Mouse (Mus musculus): ENCODE data around the gene Slc6a6. TPM values are rescaled to one million over a fixed set of nuclear protein-coding genes. Genes with fewer than 3 reads are reported as not detected.

The Slc6a6 gene
- polyA plus RNA-seq, 1 experiment from 2014 or later = 54.6 TPM

DNA sequence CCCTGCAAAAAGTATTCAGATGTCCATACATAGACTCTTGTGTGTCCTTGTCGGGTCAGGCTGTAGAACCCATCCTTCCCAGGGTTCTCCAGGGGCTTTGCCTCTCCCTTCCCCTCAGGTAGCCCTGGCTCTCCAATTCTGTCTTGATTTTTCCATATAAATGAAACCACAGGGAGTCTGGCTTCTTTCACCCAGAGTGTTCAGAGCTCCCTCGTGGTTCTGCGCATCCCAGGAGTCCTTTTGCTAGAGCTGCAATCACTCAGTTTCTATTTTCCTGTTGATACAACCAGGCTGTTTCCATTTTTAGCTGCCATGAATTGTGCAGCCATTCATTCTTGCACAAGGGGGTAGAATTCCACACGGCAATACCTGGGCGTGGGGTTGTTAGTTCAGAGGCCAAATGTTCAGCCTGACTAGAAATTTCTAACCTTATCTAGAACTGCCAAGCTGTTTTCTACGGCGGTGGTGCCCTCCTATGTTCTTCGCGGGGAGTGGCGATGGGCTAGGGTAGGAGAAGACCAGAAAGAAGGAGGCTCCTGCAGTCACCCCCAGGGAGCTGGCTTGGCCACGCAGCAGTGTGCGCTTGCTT is 5.3 kb upstream of the Slc6a6 start:
- H3K4me3 ChIP-seq (replicated peaks) = no peak overlapping the region
- no peaks in the 10 kb centered on the region for H3K9me3 ChIP-seq
- H3K4me1 ChIP-seq = peaks cover 15% of the 10 kb centered on the region; the same call in 1 of the 2 replicates
- no peak overlapping the region for H3K27ac ChIP-seq
- no peaks in the 10 kb centered on the region for H3K27me3 ChIP-seq (replicated peaks)
- H3K9ac ChIP-seq = no peak overlapping the region
- H3K36me3 ChIP-seq = no peaks in the 10 kb centered on the region
- 0 out of 2 replicates have a peak, but pooled peaks have one; percentile 6 for ATAC-seq (ENCODE audit: insufficient read depth, low FRiP score, low read depth)
- WGBS = 43% methylated on average over 12 of the region's 12 CpGs
- H3K4me2 ChIP-seq = no peak overlapping the region

GRCm38 (mm10) chr6:91679095-91679577 is 4.7 kb upstream of the Slc6a6 start:
- Histone ChIP-seq H3K9me3 (no peaks in the 10 kb centered on the region), H3K27ac (no peak overlapping the region), H3K4me1 (peaks cover 15% of the 10 kb centered on the region; the same call in 1 of the 2 replicates), H3K9ac (no peak overlapping the region), H3K36me3 (no peaks in the 10 kb centered on the region), H3K4me2 (no peak overlapping the region), H3K27me3 (replicated peaks) (no peaks in the 10 kb centered on the region), H3K4me3 (replicated peaks) (no peak overlapping the region)
- 66% methylated on average over 10 of the region's 10 CpGs for WGBS
- ATAC-seq (ENCODE audit: insufficient read depth, low FRiP score, low read depth) = no peak

DNA sequence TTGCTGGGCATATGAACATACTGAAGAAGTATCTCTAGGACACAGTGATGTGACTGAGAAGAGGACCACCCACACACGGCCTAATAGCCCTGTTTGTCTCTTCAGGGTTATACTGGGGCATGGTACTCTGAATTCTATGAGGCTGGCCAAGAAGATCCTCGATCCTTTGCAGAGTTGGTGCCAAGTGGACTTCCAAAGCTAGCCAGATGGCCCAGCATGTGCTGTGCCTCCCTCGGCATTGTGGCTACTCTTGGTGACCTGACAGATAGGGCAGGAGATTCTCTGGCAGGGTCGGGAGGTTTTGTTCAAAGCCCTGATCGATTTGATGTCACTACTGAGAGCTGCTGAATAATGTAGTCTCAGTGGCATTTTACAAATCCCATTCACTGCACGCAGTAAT is 4.1 kb upstream of the Slc6a6 start:
- no peak for ATAC-seq (ENCODE audit: insufficient read depth, low FRiP score, low read depth)
- Histone ChIP-seq H3K4me2 (no peak overlapping the region), H3K4me1 (peaks cover 14% of the 10 kb centered on the region; the same call in 1 of the 2 replicates), H3K27ac (no peak overlapping the region), H3K4me3 (replicated peaks) (no peak overlapping the region), H3K27me3 (replicated peaks) (no peaks in the 10 kb centered on the region), H3K36me3 (no peaks in the 10 kb centered on the region), H3K9me3 (no peaks in the 10 kb centered on the region), H3K9ac (no peak overlapping the region)
- 66% methylated on average over 6 of the region's 6 CpGs for WGBS

- H3K36me3 ChIP-seq = no peaks in the 10 kb centered on the region
- no peak for ATAC-seq (ENCODE audit: insufficient read depth, low FRiP score, low read depth)
- peaks cover 31% of the 10 kb centered on the region for H3K4me1 ChIP-seq
- no peak overlapping the region for H3K9ac ChIP-seq
- H3K4me3 ChIP-seq (replicated peaks) = no peak overlapping the region
- no peaks in the 10 kb centered on the region for H3K9me3 ChIP-seq
- no peaks in the 10 kb centered on the region for H3K27me3 ChIP-seq (replicated peaks)
- H3K4me2 ChIP-seq = no peak overlapping the region
- H3K27ac ChIP-seq = no peak overlapping the region
- WGBS = 71% methylated on average over 4 of the region's 4 CpGs
Measured at GRCm38 (mm10) chr6:91681841-91682240, 2.0 kb upstream of the Slc6a6 start.

DNA sequence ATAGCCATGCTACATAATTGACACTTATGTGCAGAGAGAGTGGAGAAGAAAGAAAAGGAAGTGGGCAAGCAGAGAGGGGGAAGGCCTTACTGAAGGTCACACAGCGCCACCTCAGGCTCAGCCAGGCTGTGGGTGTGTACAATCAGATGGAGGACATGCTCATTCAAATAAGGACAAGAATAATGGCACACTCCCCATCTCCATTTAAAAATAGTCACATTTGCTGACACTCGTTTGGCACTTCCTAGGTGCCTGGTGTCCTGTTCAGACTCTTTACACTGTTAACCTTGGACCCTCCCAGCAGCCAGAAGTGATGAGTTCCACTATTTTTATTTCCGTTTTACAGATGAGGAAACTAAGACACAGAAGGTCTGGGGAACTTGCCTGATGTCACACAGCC is 732 bp upstream of the Slc6a6 start:
- Histone ChIP-seq H3K27ac (no peak overlapping the region; the same call in 1 of the 2 replicates), H3K9me3 (no peaks in the 10 kb centered on the region), H3K36me3 (no peaks in the 10 kb centered on the region), H3K4me3 (replicated peaks) (peak overlapping the region; percentile 97), H3K4me1 (peaks cover 39% of the 10 kb centered on the region), H3K9ac (no peak overlapping the region), H3K27me3 (replicated peaks) (no peaks in the 10 kb centered on the region), H3K4me2 (peak overlapping the region; percentile 93)
- no peak for ATAC-seq (ENCODE audit: insufficient read depth, low FRiP score, low read depth)
- WGBS = 57% methylated on average over 3 of the region's 3 CpGs

- H3K27ac ChIP-seq = peak overlapping the region; percentile 94
Measured at GRCm38 (mm10) chr6:91684474-91684829, 599 bp downstream of the Slc6a6 start.

GRCm38 (mm10) chr6:91684831-91685532 is 1.1 kb downstream of the Slc6a6 start:
- peak; percentile 4; the same call in 1 of the 2 replicates for ATAC-seq (ENCODE audit: insufficient read depth, low FRiP score, low read depth)
- Histone ChIP-seq H3K9me3 (no peaks in the 10 kb centered on the region), H3K27me3 (replicated peaks) (no peaks in the 10 kb centered on the region), H3K9ac (peak overlapping the region; percentile 94), H3K4me1 (peaks cover 39% of the 10 kb centered on the region), H3K36me3 (no peaks in the 10 kb centered on the region), H3K4me2 (peak overlapping the region; percentile 93), H3K27ac (peak overlapping the region; percentile 94), H3K4me3 (replicated peaks) (peak overlapping the region; percentile 97)
- 7% methylated on average over 17 of the region's 17 CpGs for WGBS

More at GRCm38 (mm10) chr6:91684474-91684829, 599 bp downstream of the Slc6a6 start:
- Histone ChIP-seq H3K4me3 (replicated peaks) (peak overlapping the region; percentile 97), H3K27me3 (replicated peaks) (no peaks in the 10 kb centered on the region), H3K36me3 (no peaks in the 10 kb centered on the region), H3K9me3 (no peaks in the 10 kb centered on the region), H3K9ac (peak overlapping the region; percentile 94), H3K4me2 (peak overlapping the region; percentile 93), H3K4me1 (peaks cover 37% of the 10 kb centered on the region)
- WGBS = 1% methylated on average over 13 of the region's 13 CpGs
- ATAC-seq (ENCODE audit: insufficient read depth, low FRiP score, low read depth) = 0 out of 2 replicates have a peak, but pooled peaks have one; percentile 23

GRCm38 (mm10) chr6:91685533-91685883 is 1.7 kb downstream of the Slc6a6 start:
- H3K4me3 ChIP-seq (replicated peaks) = peak overlapping the region; percentile 97
- 0 out of 2 replicates have a peak overlapping the region, but pooled peaks have one; percentile 35 for H3K27ac ChIP-seq
- WGBS = 0% methylated on average over 2 of the region's 2 CpGs
- H3K4me2 ChIP-seq = peak overlapping the region; percentile 93
- no peak overlapping the region for H3K9ac ChIP-seq
- H3K9me3 ChIP-seq = no peaks in the 10 kb centered on the region
- H3K36me3 ChIP-seq = no peaks in the 10 kb centered on the region
- no peaks in the 10 kb centered on the region for H3K27me3 ChIP-seq (replicated peaks)
- no peak for ATAC-seq (ENCODE audit: insufficient read depth, low FRiP score, low read depth)
- peaks cover 44% of the 10 kb centered on the region for H3K4me1 ChIP-seq

DNA sequence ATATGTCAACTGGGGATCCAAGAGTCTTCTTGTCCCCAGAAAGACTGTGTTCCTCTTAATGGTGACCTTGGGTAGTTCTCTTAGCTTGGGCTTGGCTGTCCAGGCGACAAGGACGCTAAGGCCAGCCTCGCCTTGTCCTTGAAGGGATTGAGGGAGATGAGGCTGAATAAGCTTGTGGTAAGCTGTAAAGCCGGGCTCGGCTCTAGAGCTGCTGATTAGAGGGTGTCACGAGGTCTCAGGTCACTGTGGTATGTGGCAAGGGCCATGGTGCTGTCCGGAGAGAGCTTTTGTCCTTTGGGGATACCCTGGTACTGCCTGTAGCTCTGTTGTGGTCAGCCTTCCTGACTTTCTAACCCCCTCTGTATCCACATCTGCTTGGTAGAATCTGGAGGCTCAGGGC is 2.0 kb downstream of the Slc6a6 start:
- ATAC-seq (ENCODE audit: insufficient read depth, low FRiP score, low read depth) = no peak
- H3K36me3 ChIP-seq = no peaks in the 10 kb centered on the region
- H3K4me1 ChIP-seq = peaks cover 44% of the 10 kb centered on the region
- H3K27ac ChIP-seq = peak overlapping the region; percentile 35; the same call in 1 of the 2 replicates
- H3K9me3 ChIP-seq = no peaks in the 10 kb centered on the region
- H3K4me3 ChIP-seq (replicated peaks) = peak overlapping the region; percentile 97
- H3K27me3 ChIP-seq (replicated peaks) = no peaks in the 10 kb centered on the region
- WGBS = 61% methylated on average over 7 of the region's 7 CpGs
- peak overlapping the region; percentile 93 for H3K4me2 ChIP-seq
- H3K9ac ChIP-seq = no peak overlapping the region

DNA sequence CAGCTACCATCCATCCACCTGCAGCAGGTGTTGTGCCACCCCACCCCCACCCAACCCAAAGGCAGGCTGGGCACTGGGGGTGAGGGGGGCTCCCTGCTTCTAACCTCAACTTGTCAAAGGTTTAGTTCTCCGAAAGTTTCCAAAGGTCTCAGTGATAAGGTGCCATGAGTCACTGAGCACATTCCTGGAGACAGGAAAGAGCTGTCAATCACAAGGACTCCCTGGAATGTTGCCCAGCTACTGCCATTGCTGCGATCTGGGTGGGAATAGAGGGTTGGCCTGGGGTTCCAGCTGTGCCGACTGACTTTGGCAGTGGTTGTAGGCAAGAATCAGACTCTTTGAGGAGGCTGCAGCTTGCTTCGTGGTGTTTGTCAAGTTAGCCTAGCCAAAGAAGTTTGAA is 2.7 kb downstream of the Slc6a6 start:
- Histone ChIP-seq H3K4me3 (replicated peaks) (peak overlapping the region; percentile 97), H3K4me2 (peak overlapping the region; percentile 93), H3K4me1 (peaks cover 50% of the 10 kb centered on the region), H3K9ac (no peak overlapping the region), H3K36me3 (no peaks in the 10 kb centered on the region), H3K9me3 (no peaks in the 10 kb centered on the region), H3K27me3 (replicated peaks) (no peaks in the 10 kb centered on the region), H3K27ac (0 out of 2 replicates have a peak overlapping the region, but pooled peaks have one; percentile 35)
- ATAC-seq (ENCODE audit: insufficient read depth, low FRiP score, low read depth) = peak; percentile 23; the same call in 1 of the 2 replicates
- WGBS = 35% methylated on average over 4 of the region's 4 CpGs

GRCm38 (mm10) chr6:91688021-91688420 is 4.2 kb downstream of the Slc6a6 start:
- H3K27me3 ChIP-seq (replicated peaks) = no peaks in the 10 kb centered on the region
- 42% methylated on average over 6 of the region's 6 CpGs for WGBS
- no peak for ATAC-seq (ENCODE audit: insufficient read depth, low FRiP score, low read depth)
- peaks cover 7% of the 10 kb centered on the region; the same call in 1 of the 2 replicates for H3K36me3 ChIP-seq
- peak overlapping the region; percentile 6; the same call in 1 of the 2 replicates for H3K27ac ChIP-seq
- H3K4me2 ChIP-seq = peak overlapping the region; percentile 19; the same call in 1 of the 2 replicates
- no peak overlapping the region for H3K9ac ChIP-seq
- no peaks in the 10 kb centered on the region for H3K9me3 ChIP-seq
- H3K4me1 ChIP-seq = peaks cover 51% of the 10 kb centered on the region
- H3K4me3 ChIP-seq (replicated peaks) = no peak overlapping the region

- no peak for ATAC-seq (ENCODE audit: insufficient read depth, low FRiP score, low read depth)
- H3K27me3 ChIP-seq (replicated peaks) = no peaks in the 10 kb centered on the region
- H3K4me3 ChIP-seq (replicated peaks) = no peak overlapping the region
- H3K27ac ChIP-seq = peak overlapping the region; percentile 36
- H3K4me1 ChIP-seq = peaks cover 50% of the 10 kb centered on the region
- no peaks in the 10 kb centered on the region for H3K9me3 ChIP-seq
- no peak overlapping the region for H3K9ac ChIP-seq
- H3K4me2 ChIP-seq = no peak overlapping the region
- H3K36me3 ChIP-seq = peaks cover 7% of the 10 kb centered on the region; the same call in 1 of the 2 replicates
Measured at GRCm38 (mm10) chr6:91689231-91689630, 5.4 kb downstream of the Slc6a6 start.
